Mouse (Mus musculus): ENCODE results near the gene Cox6a1.

Cox6a1 gene

DNA sequence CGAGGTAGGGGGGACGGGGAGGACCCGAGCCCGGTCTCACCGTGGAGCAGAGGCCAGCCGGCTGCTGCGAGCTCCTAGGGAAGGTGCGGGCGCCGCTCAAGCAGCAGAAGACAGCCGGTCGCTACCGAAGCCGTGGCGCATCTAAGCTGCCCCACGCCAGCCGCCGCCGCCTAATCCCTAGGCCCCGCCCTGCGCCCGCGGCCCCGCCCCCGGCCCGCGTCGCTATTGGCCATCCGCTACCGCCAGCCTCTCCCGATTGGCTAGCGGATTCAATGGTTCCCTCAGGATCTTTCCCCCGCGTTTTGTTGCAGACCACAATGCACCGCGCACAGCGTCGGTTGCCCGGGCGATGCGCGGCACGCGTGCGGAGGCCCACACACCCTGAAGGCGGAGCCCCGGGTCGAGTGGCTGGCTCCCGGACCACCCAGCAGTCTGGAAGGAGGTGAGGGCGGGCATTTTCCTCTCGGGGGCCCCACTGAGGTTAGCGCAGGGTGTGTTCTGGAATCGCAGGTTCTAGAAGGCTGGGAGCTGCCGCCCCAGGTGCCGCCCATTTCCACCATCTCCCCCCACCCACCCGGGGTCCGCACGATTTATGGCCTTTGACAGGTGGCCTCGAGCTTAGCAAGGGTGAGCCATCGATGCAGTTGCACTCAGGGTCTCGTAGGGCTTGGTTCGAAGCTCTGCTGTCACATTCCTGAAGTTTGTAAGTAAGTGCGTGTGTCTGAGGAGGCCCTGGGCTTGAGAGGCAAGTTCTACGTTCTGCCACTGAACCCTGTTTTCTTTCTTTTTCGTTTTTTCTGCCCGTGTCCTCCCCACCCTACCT is 47.8 kb downstream of the Cox6a1 start, which contains the start of gene Dynll1:
Gene Dynll1, minus strand, starts transcription at position 208 of the 823 bp plus-strand sequence.
- DNase-seq (ENCODE audit: low spot score) = peak; percentile 99

DNA sequence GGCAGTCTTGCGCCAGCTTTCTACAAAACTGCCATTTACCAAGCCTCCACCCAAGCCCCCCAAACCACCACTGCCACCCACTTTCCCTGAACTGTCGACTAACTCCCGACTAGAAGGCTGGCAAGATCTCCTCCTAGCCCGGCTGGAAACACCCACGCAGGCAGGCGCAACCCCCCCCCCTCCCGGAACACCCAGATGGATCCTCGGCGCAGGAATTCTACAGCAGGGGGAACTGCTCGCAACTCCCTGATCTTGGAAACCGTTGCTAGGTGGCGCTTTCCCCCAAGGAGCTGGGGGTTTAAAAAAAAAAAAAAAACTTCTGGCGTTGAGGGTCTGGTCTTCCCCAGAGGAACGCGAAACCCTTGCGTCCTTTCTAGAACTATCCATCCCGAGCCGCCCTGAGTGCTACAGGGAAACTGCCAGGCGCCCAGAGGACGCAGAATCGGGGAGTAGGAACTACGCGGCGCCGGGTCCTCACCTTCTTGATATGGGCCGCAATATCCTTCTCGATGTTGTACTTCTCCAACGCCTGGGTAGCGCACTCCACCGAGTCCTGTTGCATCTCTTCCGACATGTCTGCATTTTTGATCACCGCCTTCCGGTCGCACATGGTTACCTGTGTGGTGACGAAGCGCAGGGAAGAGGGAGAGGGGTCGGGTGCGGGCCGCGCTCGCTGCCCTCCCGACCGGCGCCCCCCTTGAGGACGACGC is 48.6 kb downstream of the Cox6a1 start:
- DNase-seq (ENCODE audit: low spot score) = peak; percentile 82

- no peak for DNase-seq (ENCODE audit: low spot score)
Measured at GRCm38 (mm10) chr5:115296347-115296746, 52.4 kb downstream of the Cox6a1 start.
